Mouse (Mus musculus) bone marrow, adult 2 months (tissue): ENCODE data around the gene Tmem104.

Source experiments
- CTCF ChIP-seq: fragments of 200-500 bp; IDR thresholded peaks from 2 replicates; pipeline ENCODE4 v1.5.1; 2011; ENCODE audit warnings: low read length, control low read depth; ENCODE audit not compliant: control insufficient read depth, insufficient read depth
- POLR2A ChIP-seq: fragments of 200-500 bp; IDR thresholded peaks from 2 replicates; pipeline ENCODE4 v1.6.1; 2011; ENCODE audit warnings: low read depth, mild to moderate bottlenecking, control low read depth, low read length, borderline replicate concordance; ENCODE audit not compliant: control insufficient read depth

DNA sequence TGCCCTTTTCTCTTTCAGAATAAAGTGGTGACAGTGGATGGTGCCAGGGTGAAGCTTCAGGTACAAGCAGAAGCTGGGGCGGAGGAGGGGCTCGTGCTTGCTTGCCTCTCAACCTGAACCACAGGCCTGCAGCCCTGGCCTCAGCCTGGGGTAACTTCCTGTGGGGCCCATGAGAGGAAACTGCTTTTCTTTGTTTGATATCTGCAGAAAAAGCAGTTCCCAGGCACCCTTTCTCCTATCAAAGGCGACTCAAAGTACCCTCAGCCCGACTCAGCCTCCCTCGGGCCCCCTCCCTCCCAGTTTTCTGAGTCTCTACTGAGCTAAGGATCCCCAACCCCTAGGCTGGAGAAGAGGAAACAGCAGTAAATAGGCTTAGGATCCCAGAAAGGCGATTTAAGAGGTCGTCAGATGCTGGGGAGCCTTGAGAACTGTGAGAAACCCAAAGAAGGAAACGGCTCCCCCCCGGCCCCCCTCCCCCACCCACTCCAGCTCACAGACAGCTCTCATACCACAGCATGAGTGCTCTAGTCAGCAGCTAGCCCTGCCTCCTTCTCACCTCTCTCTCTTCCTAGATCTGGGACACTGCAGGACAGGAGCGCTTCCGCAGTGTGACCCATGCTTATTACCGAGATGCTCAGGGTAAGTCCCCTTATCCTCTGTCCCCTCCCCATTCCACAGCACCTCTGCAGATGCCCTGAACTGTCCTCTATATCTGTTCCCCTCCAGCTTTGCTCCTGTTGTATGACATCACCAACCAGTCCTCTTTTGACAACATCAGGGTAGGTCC, 29.2 kb upstream of the Tmem104 start:
- TF ChIP-seq CTCF = no peak
- TF ChIP-seq POLR2A = no peak
